Mouse (Mus musculus) spleen, adult 2 months (tissue): ENCODE data around the gene Tmem183a. TPM values are rescaled to one million over a fixed set of nuclear protein-coding genes. Genes with fewer than 3 reads are reported as not detected.

Source experiments
- DNase-seq, 2 experiments: peaks; one replicate each; pipeline versions ENCODE4 v3.0.0 to v3.0.0-alpha.2; 2012 to 2021; ENCODE audit warnings: low spot score in 2 of 2, low read depth in 1 of 2
- H3K27ac ChIP-seq: fragments of 200-500 bp; 2 replicates; pipeline ENCODE4 v1.5.1; 2012; ENCODE audit warnings: low read length, inconsistent platforms; ENCODE audit not compliant: insufficient read depth
- H3K27me3 ChIP-seq: fragments of 200-500 bp; 2 replicates; pipeline ENCODE4 v1.6.1; 2012; ENCODE audit warnings: mild to moderate bottlenecking, moderate library complexity, low read length, inconsistent platforms; ENCODE audit not compliant: control insufficient read depth, insufficient read depth
- H3K36me3 ChIP-seq: fragments of 200-500 bp; 2 replicates; pipeline ENCODE4 v1.6.1; 2012; ENCODE audit warnings: mild to moderate bottlenecking, low read length, inconsistent platforms; ENCODE audit not compliant: control insufficient read depth, insufficient read depth
- H3K4me1 ChIP-seq: fragments of 200-500 bp; 2 replicates; pipeline ENCODE4 v1.6.1; 2011; ENCODE audit warnings: inconsistent platforms; ENCODE audit not compliant: control insufficient read depth, insufficient read depth, insufficient read length
- H3K4me3 ChIP-seq: fragments of 200-500 bp; 2 replicates; pipeline ENCODE4 v1.5.1; 2011; ENCODE audit warnings: mild to moderate bottlenecking, inconsistent platforms; ENCODE audit not compliant: insufficient read depth, insufficient read length; ENCODE audit errors: extremely low read depth
- CTCF ChIP-seq: fragments of 200-500 bp; IDR thresholded peaks from 2 replicates; pipeline ENCODE4 v1.5.1; 2011; ENCODE audit warnings: mild to moderate bottlenecking, inconsistent platforms; ENCODE audit not compliant: insufficient read depth, insufficient read length, insufficient replicate concordance; ENCODE audit errors: extremely low read depth
- POLR2A ChIP-seq: fragments of 200-500 bp; IDR thresholded peaks from 2 replicates; pipeline ENCODE4 v1.6.1; 2011; ENCODE audit warnings: low read depth, low read length, inconsistent platforms
- WGBS: fragments of 180-500 bp; shearing (Covaris S2); methylation state at CpG from one replicate; pipeline ENCODE4 v1.1.7; 2018; 5-methylcytosine and 5-hydroxymethylcytosine counted together
- polyA plus RNA-seq: library from polyadenylated mRNA; depleted of rRNA; stranded (reverse); fragments of >200 nt; gene quantifications from 2 replicates; pipeline ENCODE4 v1.2.3, GENCODE M21; 2012

Tmem183a gene
- polyA plus RNA-seq, 1 experiment, result 42.2 TPM

DNA sequence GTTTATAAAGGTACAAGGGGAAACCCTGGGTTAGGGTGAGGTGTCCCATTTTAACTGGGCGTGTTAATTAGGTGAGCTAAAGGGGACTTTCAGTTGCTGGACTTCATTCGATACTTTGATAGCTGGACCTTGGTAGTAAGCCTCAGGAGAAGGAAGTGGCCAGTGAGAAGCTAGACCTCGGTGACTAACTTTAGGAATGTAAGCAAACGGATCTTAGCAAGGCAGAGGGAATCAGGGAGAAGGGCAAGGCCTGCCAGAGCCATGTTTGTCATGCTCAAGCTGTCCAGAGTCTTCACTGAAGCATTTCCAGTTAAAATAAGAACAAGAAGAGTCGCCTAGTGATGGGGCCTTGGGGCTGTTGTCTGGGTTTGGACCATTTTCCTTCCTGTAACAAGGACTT lies 3.7 kb upstream of the Tmem183a start:
- 74% methylated on average over 5 of the region's 5 CpGs for WGBS
- H3K27me3 ChIP-seq, result 0 out of 2 replicates have a peak, but pooled peaks cover 2% of the 10 kb centered on the region
- no peak overlapping the region for H3K27ac ChIP-seq
- H3K36me3 ChIP-seq, result no peaks in the 10 kb centered on the region
- H3K4me1 ChIP-seq, result peaks cover 5% of the 10 kb centered on the region; the same call in 1 of the 2 replicates
- DNase-seq, result no peak
- no peak for TF ChIP-seq CTCF
- no peak for TF ChIP-seq POLR2A
- H3K4me3 ChIP-seq, result no peak overlapping the region

DNA sequence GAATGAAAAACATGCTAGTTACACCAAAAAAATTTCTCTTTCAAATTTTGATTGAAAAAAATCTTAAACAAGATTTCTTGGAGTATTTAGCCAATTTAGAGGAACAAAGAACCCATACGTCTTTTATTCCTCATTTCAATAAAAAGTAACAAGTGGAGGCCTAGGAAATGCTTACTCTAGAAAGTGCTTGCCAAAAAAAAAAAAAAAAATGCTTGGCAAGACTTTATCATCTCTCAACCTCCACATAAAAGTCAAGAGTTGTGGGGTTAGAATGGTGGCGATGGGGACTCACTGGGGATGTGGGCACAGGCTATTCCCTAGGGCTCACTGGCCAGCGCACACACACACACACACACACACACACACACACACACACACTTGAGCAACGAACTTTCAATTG lies 1.4 kb upstream of the Tmem183a start:
- no peak for DNase-seq
- Histone ChIP-seq H3K27ac (no peak overlapping the region), H3K27me3 (no peaks in the 10 kb centered on the region), H3K36me3 (peaks cover 5% of the 10 kb centered on the region; the same call in 1 of the 2 replicates), H3K4me1 (peaks cover 5% of the 10 kb centered on the region; the same call in 1 of the 2 replicates), H3K4me3 (no peak overlapping the region)
- WGBS, result 78% methylated on average over 4 of the region's 4 CpGs
- TF ChIP-seq CTCF (no peak), POLR2A (no peak)

DNA sequence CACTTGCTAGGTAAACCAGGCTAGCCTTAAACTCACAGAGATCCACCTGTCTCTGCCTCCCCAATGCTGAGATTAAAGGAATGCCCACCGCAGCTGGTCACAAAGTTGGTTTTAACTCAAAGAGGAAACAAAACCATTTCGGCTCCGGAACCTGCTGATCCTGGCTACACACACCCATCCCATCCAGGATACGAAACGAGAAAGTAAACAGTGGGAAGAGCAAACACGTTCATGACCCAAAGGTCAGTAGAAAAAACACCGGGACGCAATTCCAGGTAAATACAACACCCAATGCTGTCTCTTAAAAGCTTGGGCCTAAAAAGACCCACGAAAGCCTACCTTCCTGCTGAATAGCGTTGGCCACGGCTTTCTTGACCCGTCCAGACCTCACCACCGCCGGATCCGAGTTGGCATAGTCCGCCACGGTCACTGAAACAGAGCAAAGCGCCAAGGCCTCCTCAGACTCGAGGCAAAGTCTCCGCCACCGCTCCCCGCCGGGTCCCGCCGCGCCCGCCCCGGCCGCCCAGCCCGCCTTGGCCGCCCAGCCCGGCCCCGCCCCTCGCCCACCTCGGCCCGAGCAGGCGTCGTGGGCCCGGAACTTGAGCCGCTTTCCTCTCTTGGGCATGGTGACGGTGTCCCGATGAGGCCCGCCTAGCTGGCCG lies 453 bp downstream of the Tmem183a start:
- Histone ChIP-seq H3K36me3 (peaks cover 8% of the 10 kb centered on the region; the same call in 1 of the 2 replicates), H3K4me3 (peak overlapping the region; percentile 89), H3K4me1 (peaks cover 5% of the 10 kb centered on the region; the same call in 1 of the 2 replicates), H3K27ac (peak overlapping the region; percentile 78), H3K27me3 (no peaks in the 10 kb centered on the region)
- under 1% methylated on average over 43 of the region's 44 CpGs for WGBS
- DNase-seq, result no peak
- TF ChIP-seq CTCF, result no peak
- no peak for TF ChIP-seq POLR2A

DNA sequence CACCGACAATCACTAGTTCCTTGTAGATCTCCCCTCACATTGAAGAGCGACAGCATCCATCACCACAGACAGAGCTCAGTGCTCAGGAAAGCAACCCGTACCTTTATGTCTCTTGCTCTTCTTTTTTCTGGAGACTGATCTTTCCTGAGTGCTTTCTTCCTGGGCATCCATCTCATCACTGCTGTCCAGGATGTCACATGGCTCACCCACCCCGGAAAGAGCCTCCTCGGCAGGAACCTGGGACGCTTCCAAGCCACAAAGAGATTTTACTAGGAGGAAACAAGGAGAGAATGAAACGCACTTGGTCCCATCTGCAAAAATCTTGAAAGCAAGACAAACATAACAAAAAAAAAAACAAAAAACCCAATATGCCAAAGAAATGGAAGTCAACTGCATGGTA lies 1.1 kb downstream of the Tmem183a start:
- Histone ChIP-seq H3K27ac (no peak overlapping the region), H3K4me3 (peak overlapping the region; percentile 23), H3K36me3 (peaks cover 12% of the 10 kb centered on the region; the same call in 1 of the 2 replicates), H3K4me1 (peaks cover 5% of the 10 kb centered on the region; the same call in 1 of the 2 replicates), H3K27me3 (no peaks in the 10 kb centered on the region)
- WGBS, result 55% methylated on average over 7 of the region's 7 CpGs
- TF ChIP-seq CTCF, result no peak
- TF ChIP-seq POLR2A, result no peak
- no peak for DNase-seq

DNA sequence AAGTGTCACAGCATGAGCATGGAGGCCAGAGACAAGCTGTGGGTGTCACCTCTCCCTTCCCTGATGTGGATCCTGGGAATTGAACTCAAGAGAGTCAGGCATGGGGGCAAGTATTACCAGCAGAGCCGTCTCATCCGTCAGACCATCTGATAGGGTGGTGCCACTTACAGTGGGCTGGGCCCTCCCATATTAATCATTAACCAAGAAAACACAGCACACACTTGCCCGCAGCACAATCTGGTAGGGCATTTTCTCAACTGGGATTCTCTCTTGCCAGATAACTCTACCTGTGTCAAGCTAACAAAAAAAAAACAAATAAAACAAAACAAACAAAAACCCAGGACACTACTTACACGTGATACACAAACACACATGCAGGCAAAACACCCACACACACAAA lies 4.3 kb downstream of the Tmem183a start:
- Histone ChIP-seq H3K27me3 (no peaks in the 10 kb centered on the region), H3K27ac (no peak overlapping the region)
- WGBS, result 90% methylated on average over 4 of the region's 4 CpGs

DNA sequence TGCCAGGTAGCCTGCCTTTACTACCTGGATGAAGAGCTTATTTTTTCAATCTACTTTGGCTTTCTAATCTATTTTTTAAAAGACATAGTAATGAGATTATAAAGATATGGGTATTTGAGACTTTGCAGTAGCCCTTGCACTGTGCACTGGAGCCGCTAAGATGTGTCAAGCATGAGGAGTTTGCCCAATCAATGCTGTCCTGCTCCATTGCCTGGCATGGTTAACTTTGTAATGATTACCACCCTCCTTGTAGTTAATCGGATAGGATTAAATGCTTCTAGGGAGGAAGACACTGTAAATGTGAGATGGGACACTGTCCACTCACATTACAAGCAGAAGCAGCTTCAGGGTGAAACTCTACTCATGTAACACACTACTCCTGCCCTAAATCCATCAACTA lies 8.5 kb downstream of the Tmem183a start:
- H3K27me3 ChIP-seq, result no peaks in the 10 kb centered on the region
- no peak overlapping the region for H3K27ac ChIP-seq
- WGBS, result 99% methylated on average over 2 of the region's 2 CpGs
- no peak overlapping the region for H3K4me3 ChIP-seq
- peaks cover 43% of the 10 kb centered on the region for H3K36me3 ChIP-seq
- no peaks in the 10 kb centered on the region for H3K4me1 ChIP-seq
- DNase-seq, result no peak
- TF ChIP-seq CTCF (no peak), POLR2A (no peak)

More for the DNA sequence above, 4.3 kb downstream of the Tmem183a start:
- Histone ChIP-seq H3K4me3 (no peak overlapping the region), H3K4me1 (peaks cover 5% of the 10 kb centered on the region; the same call in 1 of the 2 replicates), H3K36me3 (peaks cover 25% of the 10 kb centered on the region)
- no peak for DNase-seq
- TF ChIP-seq CTCF (no peak), POLR2A (no peak)

DNA sequence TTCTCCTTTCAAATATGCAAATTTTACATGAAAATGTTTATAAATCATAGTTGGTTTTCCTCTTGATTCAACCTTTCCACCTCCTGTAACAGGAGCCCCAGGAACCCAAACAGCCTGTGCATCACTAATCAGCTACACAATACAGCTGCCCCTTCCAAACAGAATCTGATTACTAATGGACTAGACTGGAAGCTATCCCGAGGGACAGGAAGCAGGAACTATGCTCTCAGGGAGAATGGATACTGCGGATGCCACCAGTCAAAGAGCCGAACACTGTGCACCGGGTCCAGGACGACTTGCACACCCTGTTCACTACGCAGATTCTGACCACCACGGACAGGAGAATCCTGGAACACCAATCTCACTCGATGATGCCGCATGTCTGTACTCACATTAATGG lies 14.0 kb downstream of the Tmem183a start:
- TF ChIP-seq CTCF (no peak), POLR2A (no peak)
- Histone ChIP-seq H3K27ac (no peak overlapping the region), H3K36me3 (peaks cover 33% of the 10 kb centered on the region), H3K27me3 (0 out of 2 replicates have a peak, but pooled peaks cover 1% of the 10 kb centered on the region), H3K4me1 (peaks cover 6% of the 10 kb centered on the region; the same call in 1 of the 2 replicates), H3K4me3 (no peak overlapping the region)
- no peak for DNase-seq
- 97% methylated on average over 9 of the region's 9 CpGs for WGBS
